Mouse (Mus musculus) limb, embryonic 14.5 days (tissue): ENCODE results near the gene Gbf1. TPM values are rescaled to one million over a fixed set of nuclear protein-coding genes. Genes with fewer than 3 reads are reported as not detected.

ENCODE experiments used
- ATAC-seq: fragments of 200-750 bp; cut with Nextera tagmentation; 2 replicates; pipeline ENCODE4 v1.8.0; 2017; ENCODE audit warnings: low read depth, moderate number of reproducible peaks, moderate TSS enrichment; ENCODE audit not compliant: low FRiP score
- DNase-seq: peaks from one replicate; pipeline ENCODE4 v3.0.0-alpha.2; 2015; ENCODE audit warnings: low spot score
- H3K27ac ChIP-seq: fragments of 300-500 bp; sonication (generic); replicated peaks from 2 replicates; pipeline ENCODE4 v1.5.1; 2014; ENCODE audit warnings: low read depth, mild to moderate bottlenecking, low read length, moderate library complexity, mixed read lengths
- H3K27me3 ChIP-seq: fragments of 300-500 bp; sonication (generic); 2 replicates; pipeline ENCODE4 v1.6.1; 2014; ENCODE audit warnings: low read length, mixed read lengths; ENCODE audit not compliant: control insufficient read depth, insufficient read depth
- H3K36me3 ChIP-seq: fragments of 300-500 bp; sonication (generic); 2 replicates; pipeline ENCODE4 v1.6.1; 2014; ENCODE audit warnings: mild to moderate bottlenecking, low read length, moderate library complexity, mixed read lengths; ENCODE audit not compliant: control insufficient read depth, insufficient read depth
- H3K4me1 ChIP-seq: fragments of 300-500 bp; sonication (generic); 2 replicates; pipeline ENCODE4 v1.6.1; 2014; ENCODE audit warnings: antibody characterized with exemption, low read length, mixed read lengths; ENCODE audit not compliant: control insufficient read depth, insufficient read depth
- H3K4me2 ChIP-seq: fragments of 300-500 bp; sonication (generic); replicated peaks from 2 replicates; pipeline ENCODE4 v1.6.1; 2014; ENCODE audit warnings: low read depth, mild to moderate bottlenecking, low read length, moderate library complexity; ENCODE audit not compliant: severe bottlenecking
- H3K4me3 ChIP-seq: fragments of 300-500 bp; sonication (generic); replicated peaks from 2 replicates; pipeline ENCODE4 v1.5.1; 2014; ENCODE audit warnings: low read length
- H3K9ac ChIP-seq: fragments of 300-500 bp; sonication (generic); 2 replicates; pipeline ENCODE4 v1.6.1; 2014; ENCODE audit warnings: mild to moderate bottlenecking, low read depth, low read length, moderate library complexity; ENCODE audit not compliant: severe bottlenecking
- H3K9me3 ChIP-seq: fragments of 300-500 bp; sonication (generic); 2 replicates; pipeline ENCODE4 v1.6.1; 2016; ENCODE audit warnings: low read length; ENCODE audit not compliant: control insufficient read depth
- POLR2A ChIP-seq: fragments of 200-500 bp; IDR thresholded peaks from 2 replicates; pipeline ENCODE4 v1.8.0; 2012; ENCODE audit warnings: inconsistent platforms, mild to moderate bottlenecking, moderate library complexity, borderline replicate concordance; ENCODE audit not compliant: insufficient read depth, insufficient read length; ENCODE audit errors: extremely low read depth
- WGBS: fragments of 180-500 bp; shearing (Covaris S2); extraction: QIAGEN DNeasy Blood & Tissue Kit; methylation state at CpG from one replicate; pipeline ENCODE4 v1.1.7; 2014; 5-methylcytosine and 5-hydroxymethylcytosine counted together
- polyA plus RNA-seq, 2 experiments: library from polyadenylated mRNA; depleted of rRNA in 1 of 2; stranded (reverse) in 1 of 2; unstranded in 1 of 2; fragments of >200 nt; fragmentation: Nextera tagmentation in 1 of 2; extraction: Ambion mirVana in 1 of 2; gene quantifications; 2 replicates each; pipeline versions ENCODE4 v1.2.1 to v1.2.3; 2012 to 2014

The Gbf1 gene
- polyA plus RNA-seq, 2 experiments = 66.8 to 92.1 TPM

DNA sequence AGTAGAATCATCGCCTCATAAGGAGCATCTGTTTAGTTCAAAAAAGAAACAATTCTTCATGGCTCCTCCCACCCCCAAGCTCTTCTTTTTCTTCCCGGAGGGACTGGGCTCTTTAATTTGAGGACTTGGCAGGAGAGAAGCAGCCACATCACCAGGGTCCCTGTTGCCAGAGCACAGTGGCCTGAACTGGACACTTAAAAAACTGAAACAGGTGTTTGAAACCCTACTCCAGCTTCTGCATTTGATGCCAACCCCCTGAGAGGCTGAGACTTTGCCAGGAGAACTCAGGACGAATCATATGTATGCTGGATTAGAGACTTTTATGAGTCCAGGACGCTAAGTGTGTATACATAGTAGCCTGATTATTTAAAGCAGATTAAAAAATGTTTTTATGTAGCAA is 73.2 kb downstream of the Gbf1 start:
- Histone ChIP-seq H3K36me3 (no peaks in the 10 kb centered on the region), H3K9ac (no peak overlapping the region), H3K9me3 (no peaks in the 10 kb centered on the region), H3K4me3 (no peak overlapping the region), H3K4me1 (0 out of 2 replicates have a peak, but pooled peaks cover 4% of the 10 kb centered on the region), H3K4me2 (no peak overlapping the region), H3K27me3 (no peaks in the 10 kb centered on the region), H3K27ac (0 out of 2 replicates have a peak overlapping the region, but pooled peaks have one; percentile 20)
- no peak for TF ChIP-seq POLR2A
- ATAC-seq (peak; percentile 17; the same call in 1 of the 2 replicates), DNase-seq (peak; percentile 44)
- 29% methylated on average over 4 of the region's 4 CpGs for WGBS

DNA sequence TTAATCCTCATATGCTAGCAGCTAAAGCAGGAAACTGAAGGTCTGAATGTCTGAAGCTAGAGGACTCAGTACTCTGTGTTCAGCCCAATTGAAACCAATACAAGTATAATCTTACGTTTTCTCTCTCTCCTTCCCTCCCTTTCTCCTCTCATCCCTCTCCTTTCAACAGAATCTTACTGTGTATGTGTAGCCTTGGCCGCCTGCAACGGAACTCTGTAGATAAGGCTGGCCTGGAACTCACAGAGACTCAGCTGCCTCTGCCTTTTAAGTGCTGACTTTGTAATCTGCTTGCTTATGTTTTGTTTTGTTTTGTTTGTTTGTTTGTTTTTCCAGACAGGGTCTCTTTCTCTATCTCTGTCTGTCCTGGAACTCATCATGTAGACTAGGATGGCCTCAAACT is 74.0 kb downstream of the Gbf1 start:
- H3K27me3 ChIP-seq = no peaks in the 10 kb centered on the region
- no peaks in the 10 kb centered on the region for H3K9me3 ChIP-seq
- no peak for TF ChIP-seq POLR2A
- ATAC-seq = no peak
- H3K36me3 ChIP-seq = no peaks in the 10 kb centered on the region
- no peak overlapping the region for H3K4me2 ChIP-seq
- no peak overlapping the region for H3K9ac ChIP-seq
- 0 out of 2 replicates have a peak, but pooled peaks cover 4% of the 10 kb centered on the region for H3K4me1 ChIP-seq
- no peak overlapping the region for H3K27ac ChIP-seq
- DNase-seq = no peak
- H3K4me3 ChIP-seq = no peak overlapping the region
- WGBS = 85% methylated on average over 3 of the region's 3 CpGs

DNA sequence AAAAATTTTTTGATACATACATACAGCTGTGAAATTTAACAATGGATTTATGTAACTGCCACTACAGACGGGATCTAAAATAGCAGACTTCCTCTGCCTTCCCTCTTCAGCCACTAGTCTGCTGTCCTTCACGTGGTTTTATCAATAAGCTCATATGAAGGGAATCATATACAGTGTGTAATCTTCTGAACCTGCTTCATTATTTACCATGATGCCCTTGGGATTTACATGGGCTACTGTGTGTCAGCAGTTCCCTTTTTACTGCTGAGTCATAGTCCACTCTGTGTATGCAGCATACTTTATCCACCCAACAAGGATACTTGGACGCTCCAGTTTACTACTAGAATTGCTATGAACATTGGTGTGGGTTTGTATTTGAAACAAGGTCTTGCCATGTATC is 75.0 kb downstream of the Gbf1 start:
- no peaks in the 10 kb centered on the region for H3K9me3 ChIP-seq
- no peak overlapping the region for H3K4me3 ChIP-seq
- ATAC-seq = no peak
- no peaks in the 10 kb centered on the region for H3K36me3 ChIP-seq
- no peak overlapping the region for H3K27ac ChIP-seq
- TF ChIP-seq POLR2A = no peak
- no peak overlapping the region for H3K4me2 ChIP-seq
- 0 out of 2 replicates have a peak, but pooled peaks cover 4% of the 10 kb centered on the region for H3K4me1 ChIP-seq
- no peak for DNase-seq
- H3K27me3 ChIP-seq = no peaks in the 10 kb centered on the region
- WGBS = 94% methylated on average over 3 of the region's 3 CpGs
- no peak overlapping the region for H3K9ac ChIP-seq

DNA sequence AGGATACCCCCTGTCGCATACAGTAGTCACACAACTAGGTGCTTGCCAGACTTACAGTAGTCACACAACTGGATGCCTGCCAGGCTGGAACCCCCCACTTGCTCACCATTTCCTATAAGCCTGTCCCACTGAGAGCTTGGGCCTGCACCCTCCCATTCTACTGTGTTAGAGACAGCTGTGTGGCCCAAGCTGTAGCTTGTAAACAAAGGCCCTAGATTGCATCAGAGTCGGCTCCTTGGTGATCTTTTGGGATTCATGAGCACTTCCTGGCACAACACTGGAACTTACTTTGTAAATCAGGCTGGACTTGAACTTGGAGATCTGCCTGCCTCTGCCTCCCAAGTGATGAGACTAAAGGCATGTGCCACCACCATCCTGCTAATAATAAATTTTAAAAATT is 82.1 kb downstream of the Gbf1 start:
- TF ChIP-seq POLR2A = no peak
- Histone ChIP-seq H3K27ac (no peak overlapping the region), H3K36me3 (no peaks in the 10 kb centered on the region), H3K4me3 (no peak overlapping the region), H3K4me1 (no peaks in the 10 kb centered on the region; the same call in 1 of the 2 replicates), H3K9me3 (no peaks in the 10 kb centered on the region), H3K27me3 (no peaks in the 10 kb centered on the region), H3K9ac (no peak overlapping the region), H3K4me2 (no peak overlapping the region)
- WGBS = 78% methylated on average over 2 of the region's 2 CpGs
- ATAC-seq (no peak), DNase-seq (no peak)

DNA sequence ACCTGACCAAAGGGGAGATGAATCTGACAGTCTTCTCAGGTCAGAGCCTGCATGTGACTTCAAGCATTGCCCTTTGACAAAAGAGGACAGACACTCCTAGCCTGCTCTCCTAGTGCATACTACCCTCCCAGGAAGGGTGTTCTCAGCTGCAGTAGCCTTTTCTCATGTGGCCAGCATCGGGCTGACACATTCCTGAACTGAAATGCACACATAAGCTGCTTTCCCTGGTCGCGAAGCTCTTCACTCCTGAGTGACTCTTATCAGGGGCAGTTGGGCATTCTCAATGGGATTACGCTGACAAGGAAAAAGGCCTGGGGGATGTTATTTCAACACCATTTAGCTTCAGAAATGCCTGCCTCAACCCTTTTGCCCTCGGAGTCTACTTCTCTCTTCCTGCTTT is 84.3 kb downstream of the Gbf1 start:
- H3K4me1 ChIP-seq = peaks cover 7% of the 10 kb centered on the region; the same call in 1 of the 2 replicates
- no peak overlapping the region for H3K4me2 ChIP-seq
- WGBS = 91% methylated on average over 5 of the region's 5 CpGs
- H3K9ac ChIP-seq = no peak overlapping the region
- DNase-seq (no peak), ATAC-seq (no peak)
- H3K27ac ChIP-seq = no peak overlapping the region
- H3K36me3 ChIP-seq = no peaks in the 10 kb centered on the region
- no peaks in the 10 kb centered on the region for H3K27me3 ChIP-seq
- H3K9me3 ChIP-seq = no peaks in the 10 kb centered on the region
- no peak overlapping the region for H3K4me3 ChIP-seq
- no peak for TF ChIP-seq POLR2A

DNA sequence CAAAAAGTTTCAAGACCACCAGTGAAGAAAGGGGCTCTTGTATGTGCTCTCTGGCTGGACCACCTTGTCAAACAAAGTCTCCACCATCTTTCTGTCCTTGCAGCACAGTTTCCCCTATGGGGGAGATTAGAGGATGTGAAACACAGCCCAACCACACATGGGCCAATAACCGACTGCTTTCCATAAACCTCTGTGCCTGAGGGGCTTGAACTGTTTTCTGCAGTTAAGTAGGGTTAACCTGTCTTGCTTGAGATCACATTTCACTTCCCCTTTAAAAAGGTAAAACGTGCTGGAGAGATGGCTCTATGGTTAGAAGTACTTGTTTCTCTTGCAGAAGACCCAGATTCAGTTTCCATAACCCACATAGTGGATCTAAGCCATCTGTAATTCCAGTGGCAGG is 87.9 kb downstream of the Gbf1 start:
- Histone ChIP-seq H3K36me3 (no peaks in the 10 kb centered on the region), H3K27me3 (no peaks in the 10 kb centered on the region), H3K9ac (no peak overlapping the region), H3K4me3 (no peak overlapping the region), H3K4me2 (no peak overlapping the region), H3K27ac (no peak overlapping the region), H3K4me1 (peaks cover 7% of the 10 kb centered on the region; the same call in 1 of the 2 replicates), H3K9me3 (no peaks in the 10 kb centered on the region)
- no peak for TF ChIP-seq POLR2A
- ATAC-seq = no peak
- WGBS = 4% methylated on average over 2 of the region's 2 CpGs
- no peak for DNase-seq
